Mouse (Mus musculus): ENCODE results near the gene Ralgps1. TPM values are rescaled to one million over a fixed set of nuclear protein-coding genes. Genes with fewer than 3 reads are reported as not detected.
"Not testable (repeated sequence)": the region's sequence is repeated elsewhere in the genome, so short reads cannot be mapped to it uniquely, and the experiment has no call there.

The Ralgps1 gene
- polyA plus RNA-seq, 1 experiment, result 66.0 TPM

DNA sequence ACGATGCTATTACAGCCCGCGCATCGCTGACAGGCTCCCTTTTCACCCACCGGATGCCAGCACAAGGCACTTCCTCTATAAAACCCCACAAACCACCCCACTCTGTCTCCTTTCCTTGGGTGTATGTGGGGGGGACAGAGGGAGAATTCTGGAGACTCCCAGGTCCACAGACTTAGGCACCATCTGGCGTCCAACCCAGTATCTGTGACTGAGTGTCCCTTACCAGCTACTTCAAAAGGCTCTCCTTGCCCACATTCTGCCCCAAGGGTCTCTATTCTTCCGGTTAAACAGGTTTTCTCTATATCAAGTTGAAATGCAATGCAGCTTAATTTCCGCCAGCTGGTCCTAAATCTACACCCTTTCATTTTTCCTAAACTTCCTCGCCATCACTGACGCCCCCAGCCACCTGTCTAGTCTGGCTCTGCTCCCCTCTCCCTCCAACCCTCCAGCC lies 276.0 kb downstream of the Ralgps1 start:
- Histone ChIP-seq H3K4me3 (ENCODE audit: insufficient read depth, low read length) (no peak overlapping the region), H3K27ac (ENCODE audit: insufficient read depth, low read length) (no peak overlapping the region), H3K4me1 (ENCODE audit: control insufficient read depth, insufficient read depth, low read length) (peaks cover 3% of the 10 kb centered on the region; the same call in 1 of the 2 replicates)
- TF ChIP-seq POLR2A (IDR thresholded peaks at IDR 0.05; ENCODE audit: extremely low read depth, insufficient read depth, low read length) (no peak), CTCF (IDR thresholded peaks at IDR 0.05; ENCODE audit: extremely low read depth, insufficient read depth, low read length) (no peak)

DNA sequence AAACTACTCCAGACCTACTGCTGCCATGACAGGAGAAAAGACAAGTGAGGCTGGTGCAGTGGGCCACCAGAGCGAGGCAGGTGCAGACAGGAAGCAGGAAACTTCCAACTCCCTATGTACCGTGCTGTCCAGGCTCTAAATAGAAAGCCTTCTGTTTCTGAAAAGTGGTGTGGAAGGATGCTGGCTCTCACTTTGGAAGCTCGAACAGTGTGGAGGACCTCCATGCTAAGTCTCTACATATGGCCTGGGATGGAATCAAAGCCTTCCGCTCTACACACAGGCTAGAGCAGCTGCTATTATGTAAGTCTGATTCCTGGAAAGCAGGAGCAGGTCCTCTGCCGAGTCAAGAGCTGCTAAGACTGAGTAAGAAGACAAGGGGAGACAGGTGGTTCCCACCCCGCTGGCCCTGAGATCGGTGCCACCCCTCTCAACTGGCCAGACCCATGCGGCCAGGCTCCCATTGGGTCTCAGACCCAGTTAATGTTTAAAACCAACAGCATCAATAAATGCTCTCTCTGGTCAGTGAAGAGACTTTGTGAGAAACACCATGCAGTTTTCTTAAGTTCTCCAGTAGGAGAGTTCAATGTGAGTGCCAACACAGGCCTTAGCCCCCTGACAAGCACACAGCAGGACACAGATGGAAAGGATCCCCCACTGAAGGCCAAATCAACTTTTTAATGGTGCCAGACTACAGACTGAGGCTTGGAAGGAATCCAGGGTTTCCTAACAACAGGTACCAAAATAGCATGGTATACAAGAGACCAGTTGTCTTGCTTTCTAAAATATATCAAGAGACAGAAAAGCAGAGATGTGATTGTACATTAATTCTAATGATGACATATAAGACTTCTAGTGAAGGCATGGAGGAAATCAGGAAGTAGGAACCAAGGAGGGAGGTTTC lies 280.4 kb downstream of the Ralgps1 start:
- no peak for TF ChIP-seq CTCF (IDR thresholded peaks at IDR 0.05; ENCODE audit: extremely low read depth, insufficient read depth, low read length)
- no peak for TF ChIP-seq POLR2A (IDR thresholded peaks at IDR 0.05; ENCODE audit: extremely low read depth, insufficient read depth, low read length)
- Histone ChIP-seq H3K4me3 (ENCODE audit: insufficient read depth, low read length) (no peak overlapping the region), H3K27ac (ENCODE audit: insufficient read depth, low read length) (no peak overlapping the region)

GRCm38 (mm10) chr2:33090033-33090400 lies 281.3 kb downstream of the Ralgps1 start:
- H3K4me3 ChIP-seq (ENCODE audit: insufficient read depth, low read length); H3K4me1 ChIP-seq (ENCODE audit: control insufficient read depth, insufficient read depth, low read length); H3K27ac ChIP-seq (ENCODE audit: insufficient read depth, low read length): not testable (repeated sequence)

More for the DNA sequence above, 280.4 kb downstream of the Ralgps1 start:
- peaks cover 3% of the 10 kb centered on the region; the same call in 1 of the 2 replicates for H3K4me1 ChIP-seq (ENCODE audit: control insufficient read depth, insufficient read depth, low read length)

GRCm38 (mm10) chr2:33089356-33090032 lies 281.8 kb downstream of the Ralgps1 start:
- TF ChIP-seq POLR2A (IDR thresholded peaks at IDR 0.05; ENCODE audit: extremely low read depth, insufficient read depth, low read length) (no peak), CTCF (IDR thresholded peaks at IDR 0.05; ENCODE audit: extremely low read depth, insufficient read depth, low read length) (no peak)
- H3K27ac ChIP-seq (ENCODE audit: insufficient read depth, low read length), result no peak overlapping the region
- H3K4me1 ChIP-seq (ENCODE audit: control insufficient read depth, insufficient read depth, low read length), result no peaks in the 10 kb centered on the region
- H3K4me3 ChIP-seq (ENCODE audit: insufficient read depth, low read length), result no peak overlapping the region

DNA sequence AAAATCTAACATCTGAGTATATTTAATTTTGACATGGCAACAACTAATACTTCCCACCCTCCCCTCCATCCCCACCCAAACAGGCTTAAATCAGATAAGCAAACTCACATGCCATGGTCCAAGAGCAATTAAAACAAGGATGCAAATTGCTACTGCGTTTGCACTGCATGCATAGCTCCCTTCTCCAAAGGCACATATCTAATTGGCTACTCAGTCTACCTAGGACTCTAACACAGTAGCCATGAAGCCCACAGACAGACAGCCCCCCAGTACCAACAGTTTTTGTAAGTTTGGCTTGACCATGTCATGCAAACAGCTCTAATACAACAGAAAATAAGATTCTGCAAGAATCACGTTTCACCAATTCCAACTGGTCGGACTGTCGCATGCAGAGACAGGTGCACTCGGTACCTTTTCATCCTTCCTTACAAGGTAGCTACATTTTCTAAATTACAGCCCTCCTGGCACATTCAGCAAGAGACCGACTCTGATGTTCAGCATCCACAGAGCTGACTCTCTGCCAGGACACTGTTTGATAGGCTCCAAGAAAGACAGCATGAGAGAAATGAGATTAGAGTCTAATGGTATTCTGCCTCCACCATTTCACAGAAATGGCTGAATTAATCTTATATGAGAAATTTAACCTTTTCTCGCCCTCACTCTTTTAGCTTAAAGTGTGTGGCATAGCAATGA lies 284.5 kb downstream of the Ralgps1 start:
- peak overlapping the region; percentile 43 for H3K27ac ChIP-seq (ENCODE audit: insufficient read depth, low read length)
- TF ChIP-seq CTCF (IDR thresholded peaks at IDR 0.05; ENCODE audit: extremely low read depth, insufficient read depth, low read length), result no peak
- no peak for TF ChIP-seq POLR2A (IDR thresholded peaks at IDR 0.05; ENCODE audit: extremely low read depth, insufficient read depth, low read length)
- H3K4me3 ChIP-seq (ENCODE audit: insufficient read depth, low read length), result peak overlapping the region; percentile 41
- no peaks in the 10 kb centered on the region for H3K4me1 ChIP-seq (ENCODE audit: control insufficient read depth, insufficient read depth, low read length)

GRCm38 (mm10) chr2:33086016-33086596 lies 285.2 kb downstream of the Ralgps1 start:
- Histone ChIP-seq H3K27ac (ENCODE audit: insufficient read depth, low read length) (peak overlapping the region; percentile 32; the same call in 1 of the 2 replicates), H3K4me3 (ENCODE audit: insufficient read depth, low read length) (peak overlapping the region; percentile 41), H3K4me1 (ENCODE audit: control insufficient read depth, insufficient read depth, low read length) (no peaks in the 10 kb centered on the region)
- 0 out of 2 replicates have a peak, but pooled peaks have one; percentile 15 for TF ChIP-seq POLR2A (IDR thresholded peaks at IDR 0.05; ENCODE audit: extremely low read depth, insufficient read depth, low read length)
- no peak for TF ChIP-seq CTCF (IDR thresholded peaks at IDR 0.05; ENCODE audit: extremely low read depth, insufficient read depth, low read length)

GRCm38 (mm10) chr2:33084221-33084620 lies 287.1 kb downstream of the Ralgps1 start:
- TF ChIP-seq POLR2A (IDR thresholded peaks at IDR 0.05; ENCODE audit: extremely low read depth, insufficient read depth, low read length), result no peak
- no peak for TF ChIP-seq CTCF (IDR thresholded peaks at IDR 0.05; ENCODE audit: extremely low read depth, insufficient read depth, low read length)
- Histone ChIP-seq H3K4me3 (ENCODE audit: insufficient read depth, low read length) (peak overlapping the region; percentile 41), H3K4me1 (ENCODE audit: control insufficient read depth, insufficient read depth, low read length) (no peaks in the 10 kb centered on the region; the same call in 1 of the 2 replicates), H3K27ac (ENCODE audit: insufficient read depth, low read length) (no peak overlapping the region)

Other genes starting within 250 kb of the Ralgps1 start
- gene Garnl3, start 239.8 kb downstream of the Ralgps1 start, polyA plus RNA-seq (2012; rRNA removed), result 123 and 124 TPM in 2 replicates
- 4.9 and 5.5 TPM in 2 replicates for gene Angptl2, start 155.4 kb downstream of the Ralgps1 start, polyA plus RNA-seq (2012; rRNA removed)
- 16.2 and 17.6 TPM in 2 replicates for gene Zbtb34, start 59.8 kb upstream of the Ralgps1 start, polyA plus RNA-seq (2012; rRNA removed)
- 21.1 and 21.5 TPM in 2 replicates for gene Zbtb43, start 97.1 kb upstream of the Ralgps1 start, polyA plus RNA-seq (2012; rRNA removed)